Mouse (Mus musculus): Measurements from ENCODE around the gene Gm4565.
"Not testable (repeated sequence)": the region's sequence is repeated elsewhere in the genome, so short reads cannot be mapped to it uniquely, and the experiment has no call there.

Gene Gm4565

DNA sequence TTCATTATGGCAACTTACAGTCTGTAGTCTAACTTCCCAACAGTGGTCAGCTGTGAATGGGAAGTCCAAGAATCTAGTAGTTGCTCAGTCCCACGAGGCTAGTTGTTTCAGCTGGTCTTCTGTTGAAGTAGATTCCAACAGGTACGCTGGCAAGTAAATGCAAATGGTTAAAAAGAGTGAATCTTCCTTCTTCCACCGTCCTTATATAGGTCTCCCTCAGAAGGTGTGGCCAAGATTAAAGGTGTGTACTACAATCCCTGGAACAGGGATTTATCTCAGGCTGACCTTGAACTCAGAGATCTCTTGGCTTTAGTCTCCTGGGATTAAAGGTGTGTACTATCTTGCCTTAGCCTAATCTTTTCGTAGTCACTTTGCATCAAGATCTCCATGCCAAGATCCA lies at the start of gene Gm4565:
Gene Gm4565 (minus strand): TSS at position 101 of the 400 bp plus-strand sequence.
- not testable (repeated sequence) for DNase-seq

DNA sequence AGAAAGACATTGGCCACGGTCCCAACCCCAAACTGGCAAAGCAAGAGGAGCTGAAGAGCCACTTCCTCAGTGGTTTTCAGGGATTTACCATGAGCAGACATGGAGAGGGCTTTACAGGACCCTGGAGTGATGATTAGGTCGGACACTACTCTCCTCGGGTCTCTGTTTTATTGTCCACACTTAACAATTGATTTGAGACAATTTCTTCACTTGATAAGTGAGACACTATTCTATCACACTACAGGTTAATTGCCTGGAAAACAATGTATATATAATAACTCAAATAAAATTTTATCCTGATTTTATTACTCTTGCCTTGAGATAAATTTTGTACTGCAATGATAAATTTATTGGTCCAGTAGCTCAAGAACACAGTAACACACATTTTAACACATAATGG lies 22.7 kb downstream of the Gm4565 start, which contains the start of gene Gm4201:
Gene Gm4201 (minus strand): TSS at position 101 of the 400 bp plus-strand sequence.
- not testable (repeated sequence) for DNase-seq

DNA sequence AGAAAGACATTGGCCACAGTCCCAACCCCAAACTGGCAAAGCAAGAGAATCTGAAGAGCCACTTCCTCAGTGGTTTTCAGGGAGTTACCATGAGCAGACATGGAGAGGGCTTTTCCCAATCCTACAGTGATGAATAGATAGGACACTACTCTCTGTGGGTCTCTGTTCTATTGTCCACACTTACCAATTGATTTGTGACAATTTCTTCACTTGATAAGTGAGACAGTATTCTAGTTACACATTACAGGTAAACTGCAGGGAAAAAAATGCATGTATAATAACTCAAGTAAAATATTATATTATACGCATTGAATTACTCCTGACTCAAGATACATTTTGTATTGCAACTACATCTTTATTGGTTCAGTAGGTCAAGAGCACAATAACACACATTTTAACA lies 53.1 kb downstream of the Gm4565 start, which contains the start of gene Gm8677:
Gene Gm8677 (minus strand): TSS at position 101 of the 400 bp plus-strand sequence.
- DNase-seq = not testable (repeated sequence)

Data from right cerebral cortex, postnatal 4 days (tissue).